In genomic region chr4:129021886-129022285, GRCm38 (mm10) we compare ENCODE assay signal across 16 mouse cellular contexts. TPM values are rescaled to one million over a fixed set of nuclear protein-coding genes. Genes with fewer than 3 reads are reported as not detected.
"Had no signal": no experiment of that assay in that cellular context is flagged by ENCODE, and none has a peak within 500 bp of the region (broad histone marks: within the 10 kb centered on the region; RNA-seq: fewer than 3 reads in every experiment).

No protein-coding gene starts in this region.

- H3K9ac ChIP-seq: liver, embryonic 15.5 days; neural tube, embryonic 12.5 days; stomach, embryonic 15.5 days had no signal

- H3K4me1 ChIP-seq: limb, embryonic 10.5 days; midbrain, embryonic 10.5 days; neural tube, embryonic 12.5 days had no signal

- H3K4me2 ChIP-seq: liver, embryonic 11.5 days; liver, embryonic 15.5 days; neural tube, embryonic 12.5 days; stomach, embryonic 15.5 days had no signal

- H3K27me3 ChIP-seq: liver, embryonic 15.5 days; neural tube, embryonic 12.5 days; stomach, embryonic 15.5 days had no signal

- H3K4me3 ChIP-seq: left cerebral cortex, adult 2 months; limb, embryonic 10.5 days; liver, embryonic 15.5 days; midbrain, embryonic 10.5 days; myocyte; neural tube, embryonic 12.5 days; stomach, embryonic 15.5 days had no signal

- H3K36me3 ChIP-seq: limb, embryonic 10.5 days; liver, embryonic 15.5 days; midbrain, embryonic 10.5 days; neural tube, embryonic 12.5 days; stomach, embryonic 15.5 days had no signal

- DNase-seq: kidney, adult 8-10 months; kidney, postnatal 25 days; lung, adult 2 months; midbrain, embryonic 14.5 days; thymus, adult 2 months; thymus, postnatal 36 days had no signal

- H3K27ac ChIP-seq: left cerebral cortex, adult 2 months; limb, embryonic 10.5 days; liver, embryonic 15.5 days; macrophage; midbrain, embryonic 10.5 days; neural tube, embryonic 12.5 days; stomach, embryonic 15.5 days had no signal

- H3K9me3 ChIP-seq: limb, embryonic 10.5 days; liver, embryonic 15.5 days; midbrain, embryonic 10.5 days; neural tube, embryonic 12.5 days; stomach, embryonic 15.5 days had no signal

RNA-seq across cellular contexts. Expression of gene Azin2, which starts 59.6 kb away (rescaled TPM):
- total RNA-seq: neutrophil, adult 5-6 weeks had no signal
